Mouse (Mus musculus): ENCODE results near the gene Cep85l. TPM values are rescaled to one million over a fixed set of nuclear protein-coding genes. Genes with fewer than 3 reads are reported as not detected.

Gene Cep85l
- 1.1 and 1.3 TPM in 2 replicates for polyA plus RNA-seq (2015; fragmentation: Nextera tagmentation; extraction: Ambion mirVana)

DNA sequence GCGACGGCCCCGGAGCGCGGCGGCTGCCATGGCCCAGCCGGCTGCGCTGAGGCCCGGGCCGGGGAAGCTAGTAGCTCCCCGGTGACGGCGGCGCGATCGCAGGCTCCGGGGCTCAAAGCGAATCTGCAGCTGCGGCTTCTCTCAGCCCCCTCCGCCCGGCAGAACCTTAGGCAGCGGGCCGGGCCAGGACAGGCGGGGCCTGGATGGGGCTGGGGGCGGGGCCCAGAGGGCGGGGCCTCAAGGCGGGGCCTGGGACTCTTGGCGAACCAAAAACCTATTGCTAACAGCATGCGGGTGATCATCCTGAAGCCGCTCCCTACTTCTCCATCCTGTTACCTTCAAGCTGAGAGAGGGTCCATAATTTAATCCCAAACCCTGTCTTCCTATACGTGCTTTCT is at the start of gene Cep85l:
Gene Cep85l (minus strand): TSS at position 239 of the 398 bp plus-strand sequence.
- H3K4me1 ChIP-seq (replicated peaks) = peaks cover 33% of the 10 kb centered on the region
- no peaks in the 10 kb centered on the region for H3K9me3 ChIP-seq (replicated peaks)
- peak within 1 kb of the TSS; percentile 86 for H3K4me3 ChIP-seq (replicated peaks)
- H3K36me3 ChIP-seq = no peaks in the 10 kb centered on the region
- H3K27ac ChIP-seq = peak within 1 kb of the TSS; percentile 84
- H3K27me3 ChIP-seq = no peaks in the 10 kb centered on the region
- peak within 1 kb of the TSS; percentile 89 for H3K9ac ChIP-seq
- peak within 1 kb of the TSS; percentile 94 for H3K4me2 ChIP-seq
- ATAC-seq (ENCODE audit: low read depth) (peak; percentile 98), DNase-seq (peak; percentile 84)
- under 1% methylated on average over 31 of the region's 31 CpGs for WGBS (ENCODE audit: insufficient replicate concordance)

- Histone ChIP-seq H3K27me3 (no peaks in the 10 kb centered on the region), H3K9ac (no peak overlapping the region), H3K9me3 (replicated peaks) (no peaks in the 10 kb centered on the region), H3K36me3 (no peaks in the 10 kb centered on the region), H3K4me3 (replicated peaks) (no peak overlapping the region), H3K4me1 (replicated peaks) (peaks cover 24% of the 10 kb centered on the region), H3K27ac (no peak overlapping the region), H3K4me2 (no peak overlapping the region)
- ATAC-seq (ENCODE audit: low read depth) (no peak), DNase-seq (no peak)
- WGBS (ENCODE audit: insufficient replicate concordance) = 47% methylated on average over 7 of the region's 7 CpGs
Measured at GRCm38 (mm10) chr10:53428695-53429447, 49.1 kb upstream of the Cep85l start.

GRCm38 (mm10) chr10:53426524-53426923 is 46.8 kb upstream of the Cep85l start:
- no peaks in the 10 kb centered on the region for H3K9me3 ChIP-seq (replicated peaks)
- H3K4me1 ChIP-seq (replicated peaks) = peaks cover 36% of the 10 kb centered on the region
- peak; percentile 80 for ATAC-seq (ENCODE audit: low read depth)
- WGBS (ENCODE audit: insufficient replicate concordance) = 17% methylated on average over 2 of the region's 2 CpGs
- DNase-seq = no peak
- no peak overlapping the region for H3K4me3 ChIP-seq (replicated peaks)
- peak overlapping the region; percentile 26; the same call in 1 of the 2 replicates for H3K4me2 ChIP-seq
- H3K9ac ChIP-seq = no peak overlapping the region
- H3K27me3 ChIP-seq = no peaks in the 10 kb centered on the region
- no peaks in the 10 kb centered on the region for H3K36me3 ChIP-seq
- peak overlapping the region; percentile 63; the same call in 1 of the 2 replicates for H3K27ac ChIP-seq

GRCm38 (mm10) chr10:53423091-53423490 is 43.3 kb upstream of the Cep85l start:
- no peak overlapping the region for H3K4me3 ChIP-seq (replicated peaks)
- no peaks in the 10 kb centered on the region for H3K9me3 ChIP-seq (replicated peaks)
- H3K36me3 ChIP-seq = no peaks in the 10 kb centered on the region
- no peaks in the 10 kb centered on the region for H3K27me3 ChIP-seq
- H3K4me2 ChIP-seq = no peak overlapping the region
- DNase-seq = no peak
- no peak for ATAC-seq (ENCODE audit: low read depth)
- 97% methylated on average over 1 of the region's 1 CpGs for WGBS (ENCODE audit: insufficient replicate concordance)
- H3K4me1 ChIP-seq (replicated peaks) = peaks cover 38% of the 10 kb centered on the region
- H3K27ac ChIP-seq = no peak overlapping the region
- H3K9ac ChIP-seq = no peak overlapping the region

- no peak overlapping the region for H3K4me2 ChIP-seq
- no peak for DNase-seq
- WGBS (ENCODE audit: insufficient replicate concordance) = 12% methylated on average over 1 of the region's 1 CpGs
Measured at GRCm38 (mm10) chr10:53422206-53422605, 42.5 kb upstream of the Cep85l start.

GRCm38 (mm10) chr10:53421613-53422012 is 41.9 kb upstream of the Cep85l start:
- WGBS (ENCODE audit: insufficient replicate concordance) = 35% methylated on average over 6 of the region's 6 CpGs
- Histone ChIP-seq H3K9ac (no peak overlapping the region), H3K27ac (no peak overlapping the region), H3K4me1 (replicated peaks) (peaks cover 40% of the 10 kb centered on the region), H3K36me3 (no peaks in the 10 kb centered on the region), H3K4me2 (no peak overlapping the region), H3K27me3 (no peaks in the 10 kb centered on the region), H3K4me3 (replicated peaks) (no peak overlapping the region), H3K9me3 (replicated peaks) (no peaks in the 10 kb centered on the region)
- 0 out of 2 replicates have a peak, but pooled peaks have one; percentile 35 for ATAC-seq (ENCODE audit: low read depth)
- no peak for DNase-seq

More at GRCm38 (mm10) chr10:53422206-53422605, 42.5 kb upstream of the Cep85l start:
- no peak overlapping the region for H3K4me3 ChIP-seq (replicated peaks)
- no peaks in the 10 kb centered on the region for H3K9me3 ChIP-seq (replicated peaks)
- no peaks in the 10 kb centered on the region for H3K27me3 ChIP-seq
- peak; percentile 30; the same call in 1 of the 2 replicates for ATAC-seq (ENCODE audit: low read depth)
- no peak overlapping the region for H3K27ac ChIP-seq
- no peak overlapping the region for H3K9ac ChIP-seq
- no peaks in the 10 kb centered on the region for H3K36me3 ChIP-seq
- peaks cover 38% of the 10 kb centered on the region for H3K4me1 ChIP-seq (replicated peaks)

DNA sequence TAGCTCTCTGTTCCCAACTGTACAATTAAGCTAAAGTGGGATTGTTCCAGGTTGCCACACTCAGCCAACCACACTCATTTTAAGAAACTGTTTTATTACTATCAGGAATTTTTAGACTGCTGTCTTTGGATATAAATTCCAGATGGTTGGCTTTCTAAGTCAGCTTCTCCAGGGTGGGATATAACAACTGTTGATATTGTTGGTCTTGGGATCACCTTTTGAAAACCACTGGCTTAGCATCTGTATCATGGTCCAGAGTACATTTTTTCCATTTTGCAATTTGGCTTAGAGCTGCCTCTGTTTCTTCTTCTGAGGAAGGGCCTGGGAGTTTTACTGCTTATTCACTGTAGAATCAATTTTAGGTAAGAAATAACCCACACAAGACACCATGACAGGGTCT is 40.3 kb upstream of the Cep85l start:
- no peaks in the 10 kb centered on the region for H3K9me3 ChIP-seq (replicated peaks)
- DNase-seq (no peak), ATAC-seq (ENCODE audit: low read depth) (no peak)
- H3K27ac ChIP-seq = no peak overlapping the region
- H3K36me3 ChIP-seq = no peaks in the 10 kb centered on the region
- no peak overlapping the region for H3K4me2 ChIP-seq
- H3K27me3 ChIP-seq = no peaks in the 10 kb centered on the region
- no peak overlapping the region for H3K4me3 ChIP-seq (replicated peaks)
- H3K4me1 ChIP-seq (replicated peaks) = peaks cover 30% of the 10 kb centered on the region
- H3K9ac ChIP-seq = no peak overlapping the region

DNA sequence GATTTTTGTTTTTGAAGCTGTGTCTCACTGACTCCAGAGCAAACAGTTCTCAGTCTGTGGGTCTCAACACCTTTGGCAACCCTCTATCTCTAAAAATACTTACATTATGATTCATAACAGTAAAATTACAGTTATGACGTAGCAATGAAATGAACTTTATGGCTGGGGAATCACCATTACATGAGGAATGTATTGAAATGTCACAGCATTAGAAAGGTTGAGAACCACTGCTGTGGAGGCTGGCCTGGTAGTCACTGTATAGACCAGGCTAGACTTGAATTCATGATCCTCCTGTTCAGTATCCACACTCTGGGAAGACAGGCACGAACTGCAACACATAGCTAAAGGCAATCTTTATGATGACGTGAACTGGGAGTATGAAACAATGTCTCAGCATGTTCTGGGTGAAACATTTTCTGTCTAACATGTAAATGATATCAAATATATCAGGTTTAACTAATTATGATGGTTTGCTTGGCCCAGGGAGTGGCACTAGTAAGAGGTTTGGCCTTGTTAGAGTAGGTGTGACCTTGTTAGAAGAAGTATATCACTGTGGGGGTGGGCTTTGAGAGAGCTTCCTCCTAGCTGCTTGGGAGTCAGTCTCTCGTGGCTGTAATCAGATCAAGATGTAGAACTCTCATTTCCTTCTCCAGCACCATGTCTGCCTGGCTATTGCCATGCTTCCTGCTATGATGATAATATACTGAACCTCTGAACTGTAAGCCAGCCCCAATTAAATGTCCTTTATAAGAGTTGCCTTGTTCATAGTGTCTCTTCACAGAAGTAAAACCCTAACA is 39.6 kb upstream of the Cep85l start:
- no peak overlapping the region for H3K4me3 ChIP-seq (replicated peaks)
- 57% methylated on average over 4 of the region's 4 CpGs for WGBS (ENCODE audit: insufficient replicate concordance)
- H3K27me3 ChIP-seq = no peaks in the 10 kb centered on the region
- H3K4me1 ChIP-seq (replicated peaks) = peaks cover 32% of the 10 kb centered on the region
- ATAC-seq (ENCODE audit: low read depth) = no peak
- H3K36me3 ChIP-seq = no peaks in the 10 kb centered on the region
- H3K27ac ChIP-seq = no peak overlapping the region
- no peak overlapping the region for H3K9ac ChIP-seq
- H3K4me2 ChIP-seq = no peak overlapping the region
- no peak for DNase-seq
- no peaks in the 10 kb centered on the region for H3K9me3 ChIP-seq (replicated peaks)

GRCm38 (mm10) chr10:53417015-53417414 is 37.3 kb upstream of the Cep85l start:
- WGBS (ENCODE audit: insufficient replicate concordance) = 25% methylated on average over 2 of the region's 2 CpGs
- ATAC-seq (ENCODE audit: low read depth) = no peak
- no peak for DNase-seq
- Histone ChIP-seq H3K4me3 (replicated peaks) (no peak overlapping the region), H3K4me1 (replicated peaks) (peaks cover 22% of the 10 kb centered on the region), H3K27ac (no peak overlapping the region), H3K4me2 (no peak overlapping the region), H3K9ac (no peak overlapping the region), H3K36me3 (no peaks in the 10 kb centered on the region), H3K9me3 (replicated peaks) (no peaks in the 10 kb centered on the region), H3K27me3 (no peaks in the 10 kb centered on the region)

DNA sequence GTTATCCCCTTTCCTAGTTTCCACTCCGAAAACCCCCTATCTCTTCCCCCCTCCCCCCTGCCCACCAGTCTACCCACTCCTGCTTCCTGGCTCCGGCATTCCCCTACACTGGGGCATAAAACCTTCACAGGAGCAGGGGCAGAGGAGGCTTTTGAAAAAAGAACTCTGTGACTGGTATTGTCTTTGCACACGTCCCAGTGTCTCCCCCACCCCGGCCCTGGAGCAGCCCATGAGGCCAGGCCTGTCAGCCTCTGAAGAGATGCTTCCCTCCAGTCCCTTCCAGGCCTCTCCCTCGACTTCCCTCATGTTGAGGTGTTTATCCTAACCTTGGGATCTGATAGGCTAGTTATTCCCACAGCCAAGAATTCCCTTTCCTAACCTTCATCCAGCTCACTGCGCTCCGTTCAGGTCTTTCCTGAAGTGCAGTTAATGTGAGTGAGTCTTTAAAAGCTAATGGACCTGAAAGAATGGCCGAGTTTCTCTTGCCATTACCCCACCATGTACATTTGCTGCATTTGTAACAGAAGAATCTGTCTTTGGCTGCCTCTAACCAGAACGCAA is 36.5 kb upstream of the Cep85l start:
- Histone ChIP-seq H3K9me3 (replicated peaks) (no peaks in the 10 kb centered on the region), H3K36me3 (no peaks in the 10 kb centered on the region), H3K9ac (no peak overlapping the region), H3K4me2 (no peak overlapping the region), H3K4me3 (replicated peaks) (no peak overlapping the region), H3K27ac (no peak overlapping the region), H3K4me1 (replicated peaks) (peaks cover 14% of the 10 kb centered on the region), H3K27me3 (no peaks in the 10 kb centered on the region)
- DNase-seq (no peak), ATAC-seq (ENCODE audit: low read depth) (no peak)
- 67% methylated on average over 9 of the region's 9 CpGs for WGBS (ENCODE audit: insufficient replicate concordance)

DNA sequence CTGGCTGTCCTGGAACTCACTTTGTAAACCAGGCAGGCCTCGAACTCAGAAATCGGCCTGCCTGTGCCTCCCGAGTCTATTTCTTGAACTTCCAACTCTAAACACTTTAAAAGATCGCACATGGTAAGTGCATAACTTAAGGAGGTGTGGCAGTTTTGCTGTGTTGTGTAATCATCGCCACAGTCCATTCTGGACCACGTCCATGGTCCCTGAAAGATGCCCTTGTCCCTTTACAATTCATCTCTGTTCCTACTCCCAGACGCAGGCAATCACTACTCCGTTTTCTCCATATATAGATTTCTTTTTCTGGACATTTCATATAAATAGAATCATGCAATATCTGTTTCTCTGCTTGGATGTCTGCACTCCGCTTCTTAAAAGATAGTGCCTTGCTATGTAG is 35.5 kb upstream of the Cep85l start:
- Histone ChIP-seq H3K4me2 (no peak overlapping the region), H3K36me3 (no peaks in the 10 kb centered on the region), H3K9ac (no peak overlapping the region), H3K27me3 (no peaks in the 10 kb centered on the region), H3K4me3 (replicated peaks) (no peak overlapping the region), H3K4me1 (replicated peaks) (peaks cover 8% of the 10 kb centered on the region), H3K27ac (no peak overlapping the region), H3K9me3 (replicated peaks) (no peaks in the 10 kb centered on the region)
- ATAC-seq (ENCODE audit: low read depth) (no peak), DNase-seq (no peak)
- 73% methylated on average over 9 of the region's 9 CpGs for WGBS (ENCODE audit: insufficient replicate concordance)
